Mouse (Mus musculus) hindbrain, embryonic 16.5 days (tissue): ENCODE results near the gene Dab2ip. TPM values are rescaled to one million over a fixed set of nuclear protein-coding genes. Genes with fewer than 3 reads are reported as not detected.
A peak's percentile ranks its signal among the peaks of the same experiment; 100 is the strongest.

Experiments
- ATAC-seq: fragments of 200-750 bp; cut with Nextera tagmentation; 2 replicates; pipeline ENCODE4 v1.8.0; 2017; ENCODE audit warnings: moderate TSS enrichment, moderate library complexity
- H3K27ac ChIP-seq: fragments of 300-500 bp; sonication (generic); 2 replicates; pipeline ENCODE4 v1.5.1; 2014; ENCODE audit warnings: low read depth, mild to moderate bottlenecking, control low read depth, low read length, moderate library complexity
- H3K27me3 ChIP-seq: fragments of 300-500 bp; sonication (generic); replicated peaks from 2 replicates; pipeline ENCODE4 v1.6.1; 2014; ENCODE audit warnings: low read length; ENCODE audit not compliant: control insufficient read depth, insufficient read depth
- H3K36me3 ChIP-seq: fragments of 300-500 bp; sonication (generic); 2 replicates; pipeline ENCODE4 v1.6.1; 2014; ENCODE audit warnings: mild to moderate bottlenecking, low read length, moderate library complexity, mixed read lengths; ENCODE audit not compliant: control insufficient read depth, insufficient read depth
- H3K4me1 ChIP-seq: fragments of 300-500 bp; sonication (generic); 2 replicates; pipeline ENCODE4 v1.6.1; 2014; ENCODE audit warnings: low read depth, low read length; ENCODE audit not compliant: control insufficient read depth, insufficient read depth
- H3K4me2 ChIP-seq: fragments of 300-500 bp; sonication (generic); 2 replicates; pipeline ENCODE4 v1.6.1; 2014; ENCODE audit warnings: mild to moderate bottlenecking, low read length, control low read depth, moderate library complexity
- H3K4me3 ChIP-seq: fragments of 300-500 bp; sonication (generic); 2 replicates; pipeline ENCODE4 v1.5.1; 2014; ENCODE audit warnings: mild to moderate bottlenecking, low read length, control low read depth, moderate library complexity
- H3K9ac ChIP-seq: fragments of 300-500 bp; sonication (generic); 2 replicates; pipeline ENCODE4 v1.6.1; 2014; ENCODE audit warnings: low read depth, mild to moderate bottlenecking, control low read depth, low read length, moderate library complexity
- H3K9me3 ChIP-seq: fragments of 300-500 bp; sonication (generic); 2 replicates; pipeline ENCODE4 v1.6.1; 2014; ENCODE audit warnings: mild to moderate bottlenecking, low read length, moderate library complexity; ENCODE audit not compliant: control insufficient read depth
- WGBS: fragments of 180-500 bp; shearing (Covaris S2); extraction: QIAGEN DNeasy Blood & Tissue Kit; methylation state at CpG from one replicate; pipeline ENCODE4 v1.1.7; 2014; 5-methylcytosine and 5-hydroxymethylcytosine counted together
- polyA plus RNA-seq: library from polyadenylated mRNA; unstranded; fragments of >200 nt; fragmentation: Nextera tagmentation; extraction: Ambion mirVana; gene quantifications from 2 replicates; pipeline ENCODE4 v1.2.1, GENCODE M21; 2015

Gene Dab2ip
- polyA plus RNA-seq, 1 experiment from 2014 or later: 27.6 TPM

- Histone ChIP-seq H3K4me3 (no peak overlapping the region), H3K4me2 (no peak overlapping the region), H3K9me3 (no peaks in the 10 kb centered on the region), H3K27ac (no peak overlapping the region), H3K27me3 (no peaks in the 10 kb centered on the region; the same call in 1 of the 2 replicates), H3K36me3 (no peaks in the 10 kb centered on the region), H3K4me1 (peaks cover 7% of the 10 kb centered on the region), H3K9ac (no peak overlapping the region)
- ATAC-seq: no peak
- 74% methylated on average over 4 of the region's 4 CpGs for WGBS
Measured at GRCm38 (mm10) chr2:35549191-35549590, 8.9 kb upstream of the Dab2ip start.

GRCm38 (mm10) chr2:35550097-35550496 is 8.0 kb upstream of the Dab2ip start:
- WGBS: 93% methylated on average over 9 of the region's 9 CpGs
- no peak for ATAC-seq

GRCm38 (mm10) chr2:35556918-35557486 is 1.1 kb upstream of the Dab2ip start:
- no peak for ATAC-seq
- Histone ChIP-seq H3K27me3 (0 out of 2 replicates have a peak, but pooled peaks cover 2% of the 10 kb centered on the region), H3K27ac (no peak overlapping the region), H3K4me3 (no peak overlapping the region), H3K9ac (no peak overlapping the region), H3K4me1 (peaks cover 20% of the 10 kb centered on the region), H3K36me3 (no peaks in the 10 kb centered on the region), H3K4me2 (no peak overlapping the region), H3K9me3 (no peaks in the 10 kb centered on the region)
- 62% methylated on average over 5 of the region's 5 CpGs for WGBS

More at GRCm38 (mm10) chr2:35550097-35550496, 8.0 kb upstream of the Dab2ip start:
- Histone ChIP-seq H3K9ac (no peak overlapping the region), H3K27me3 (peaks cover under 1% of the 10 kb centered on the region; the same call in 1 of the 2 replicates), H3K4me2 (no peak overlapping the region), H3K4me3 (no peak overlapping the region), H3K4me1 (peaks cover 3% of the 10 kb centered on the region), H3K27ac (no peak overlapping the region), H3K9me3 (no peaks in the 10 kb centered on the region), H3K36me3 (no peaks in the 10 kb centered on the region)

- 62% methylated on average over 4 of the region's 4 CpGs for WGBS
- Histone ChIP-seq H3K9me3 (no peaks in the 10 kb centered on the region), H3K27me3 (0 out of 2 replicates have a peak, but pooled peaks cover 2% of the 10 kb centered on the region), H3K4me3 (no peak overlapping the region), H3K36me3 (no peaks in the 10 kb centered on the region), H3K4me2 (peak overlapping the region; percentile 32; the same call in 1 of the 2 replicates), H3K4me1 (peaks cover 20% of the 10 kb centered on the region), H3K27ac (peak overlapping the region; percentile 50; the same call in 1 of the 2 replicates), H3K9ac (no peak overlapping the region)
- peak; percentile 51 for ATAC-seq
Measured at GRCm38 (mm10) chr2:35558826-35559550, 922 bp downstream of the Dab2ip start.

- peak; percentile 63; the same call in 1 of the 2 replicates for ATAC-seq
- H3K4me1 ChIP-seq: peaks cover 20% of the 10 kb centered on the region
- peak overlapping the region; percentile 50; the same call in 1 of the 2 replicates for H3K27ac ChIP-seq
- 45% methylated on average over 2 of the region's 2 CpGs for WGBS
- no peak overlapping the region for H3K4me3 ChIP-seq
- 0 out of 2 replicates have a peak, but pooled peaks cover 2% of the 10 kb centered on the region for H3K27me3 ChIP-seq
- H3K9me3 ChIP-seq: no peaks in the 10 kb centered on the region
- H3K9ac ChIP-seq: no peak overlapping the region
- no peaks in the 10 kb centered on the region for H3K36me3 ChIP-seq
- no peak overlapping the region for H3K4me2 ChIP-seq
Measured at GRCm38 (mm10) chr2:35559551-35559835, 1.4 kb downstream of the Dab2ip start.

- H3K4me3 ChIP-seq: no peak overlapping the region
- H3K9me3 ChIP-seq: no peaks in the 10 kb centered on the region
- no peak overlapping the region for H3K4me2 ChIP-seq
- H3K36me3 ChIP-seq: no peaks in the 10 kb centered on the region
- H3K27ac ChIP-seq: no peak overlapping the region
- H3K9ac ChIP-seq: no peak overlapping the region
- no peaks in the 10 kb centered on the region for H3K27me3 ChIP-seq
- 82% methylated on average over 4 of the region's 4 CpGs for WGBS
- ATAC-seq: no peak
- H3K4me1 ChIP-seq: peaks cover 9% of the 10 kb centered on the region
Measured at GRCm38 (mm10) chr2:35563722-35564121, 5.7 kb downstream of the Dab2ip start.

- Histone ChIP-seq H3K4me1 (no peaks in the 10 kb centered on the region), H3K27ac (no peak overlapping the region), H3K9me3 (no peaks in the 10 kb centered on the region), H3K9ac (no peak overlapping the region), H3K36me3 (no peaks in the 10 kb centered on the region), H3K4me3 (no peak overlapping the region), H3K27me3 (no peaks in the 10 kb centered on the region), H3K4me2 (no peak overlapping the region)
- no peak for ATAC-seq
- WGBS: 90% methylated on average over 6 of the region's 6 CpGs
Measured at GRCm38 (mm10) chr2:35565051-35565836, 7.2 kb downstream of the Dab2ip start.

- H3K4me3 ChIP-seq: no peak overlapping the region
- H3K9me3 ChIP-seq: no peaks in the 10 kb centered on the region
- H3K27me3 ChIP-seq: no peaks in the 10 kb centered on the region
- H3K4me2 ChIP-seq: no peak overlapping the region
- WGBS: 80% methylated on average over 11 of the region's 11 CpGs
- no peak for ATAC-seq
- H3K4me1 ChIP-seq: no peaks in the 10 kb centered on the region
- H3K9ac ChIP-seq: no peak overlapping the region
- no peak overlapping the region for H3K27ac ChIP-seq
- no peaks in the 10 kb centered on the region for H3K36me3 ChIP-seq
Measured at GRCm38 (mm10) chr2:35566957-35567693, 9.1 kb downstream of the Dab2ip start.
